Mouse (Mus musculus) v-Abl transformed pro-B cells (cell line): ENCODE results near the gene Angptl3.

Source experiments
- in situ Hi-C, 2 experiments: fragments of 400-800 bp; cut with MboI; formaldehyde crosslinking; loops; one replicate each; pipeline ENCODE4 v1.15.1; 2025; ENCODE audit not compliant: unreplicated experiment in 2 of 2

The Angptl3 gene

GRCm38 (mm10) chr4:99030686-99031085 lies at the start of gene Angptl3:
TSS of gene Angptl3 (plus strand) at chr4:99030954.
- in situ Hi-C loops, result no loop called here

- in situ Hi-C loops, result no loop called here
Measured at GRCm38 (mm10) chr4:98984701-98985100, 46.1 kb upstream of the Angptl3 start.

- in situ Hi-C loops, result no loop called here
Measured at GRCm38 (mm10) chr4:98993491-98993890, 37.3 kb upstream of the Angptl3 start.

- in situ Hi-C loops, result no loop called here
Measured at GRCm38 (mm10) chr4:99005574-99005973, 25.2 kb upstream of the Angptl3 start.

GRCm38 (mm10) chr4:99006319-99006718 lies 24.4 kb upstream of the Angptl3 start:
- in situ Hi-C loops, result no loop called here

- in situ Hi-C loops, result no loop called here
Measured at GRCm38 (mm10) chr4:99011039-99011438, 19.7 kb upstream of the Angptl3 start.

GRCm38 (mm10) chr4:99022221-99022620 lies 8.5 kb upstream of the Angptl3 start:
- in situ Hi-C loops, result no loop called here

- in situ Hi-C loops, result no loop called here
Measured at GRCm38 (mm10) chr4:99028377-99028776, 2.4 kb upstream of the Angptl3 start.

GRCm38 (mm10) chr4:99032921-99033320 lies 2.2 kb downstream of the Angptl3 start:
- in situ Hi-C loops, result no loop called here

- in situ Hi-C loops, result no loop called here
Measured at GRCm38 (mm10) chr4:99044854-99045253, 14.1 kb downstream of the Angptl3 start.

GRCm38 (mm10) chr4:99046471-99046870 lies 15.7 kb downstream of the Angptl3 start:
- in situ Hi-C loops, result no loop called here

- in situ Hi-C loops, result no loop called here
Measured at GRCm38 (mm10) chr4:99048581-99048980, 17.8 kb downstream of the Angptl3 start.

GRCm38 (mm10) chr4:99064524-99064923 lies 33.8 kb downstream of the Angptl3 start:
- in situ Hi-C loops, result no loop called here

- in situ Hi-C loops, result no loop called here
Measured at GRCm38 (mm10) chr4:99068806-99069205, 38.1 kb downstream of the Angptl3 start.

- in situ Hi-C loops, result no loop called here
Measured at GRCm38 (mm10) chr4:99078005-99078404, 47.3 kb downstream of the Angptl3 start.

GRCm38 (mm10) chr4:99081169-99081568 lies 50.4 kb downstream of the Angptl3 start:
- in situ Hi-C loops, result no loop called here

GRCm38 (mm10) chr4:99083862-99084261 lies 53.1 kb downstream of the Angptl3 start:
- in situ Hi-C loops, result no loop called here

GRCm38 (mm10) chr4:99087760-99088485 lies 57.2 kb downstream of the Angptl3 start:
- in situ Hi-C loops, result no loop called here

GRCm38 (mm10) chr4:99091151-99091701 lies 60.5 kb downstream of the Angptl3 start:
- in situ Hi-C loops, result no loop called here

GRCm38 (mm10) chr4:99091777-99092176 lies 61.0 kb downstream of the Angptl3 start:
- in situ Hi-C loops, result no loop called here
